In the genomic region with DNA sequence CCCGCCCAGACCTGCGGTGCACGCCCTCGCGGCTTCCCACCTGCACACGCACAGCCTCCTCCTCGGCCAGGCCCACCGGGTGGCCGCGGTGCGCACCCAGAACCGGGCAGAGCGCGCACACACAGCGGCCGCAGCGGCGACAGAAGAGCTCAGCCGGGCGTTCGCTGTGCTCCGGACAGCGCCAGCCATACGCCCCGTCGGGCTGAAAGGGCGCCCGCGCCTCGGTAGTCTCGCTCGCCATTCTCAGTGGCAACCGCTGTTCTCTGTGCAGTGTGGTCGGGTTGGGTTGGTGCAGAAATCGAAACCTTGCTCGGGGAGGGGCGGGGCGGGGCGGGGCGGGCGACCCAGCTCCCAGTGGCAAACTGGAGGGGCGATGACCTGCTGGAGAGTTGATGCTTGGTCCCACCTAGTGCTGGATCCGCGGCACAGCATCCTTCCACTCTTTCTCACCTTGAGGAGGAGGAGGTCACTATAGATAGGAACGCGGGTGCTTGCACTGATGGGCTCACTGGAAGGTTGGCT, we compare ENCODE assay signal across 8 mouse cellular contexts. TPM values are rescaled to one million over a fixed set of nuclear protein-coding genes. Genes with fewer than 3 reads are reported as not detected.
A peak's percentile ranks its signal among the peaks of the same experiment; 100 is the strongest.
DNase-seq lines count a peak whose midpoint lies in the region; ATAC-seq lines count a peak whose summit lies in the region.

A gene (minus strand): TSS at position 302 of the 522 bp plus-strand sequence.

- no peaks in the 10 kb centered on the region for H3K9me3 ChIP-seq in intestine, embryonic 16.5 days (ENCODE audit: control insufficient read depth, low read length)
- H3K9me3 ChIP-seq in lung, embryonic 15.5 days = no peaks in the 10 kb centered on the region

- peak within 1 kb of the TSS; percentile 80 for H3K9ac ChIP-seq in intestine, embryonic 16.5 days (ENCODE audit: low read depth, low read length)
- H3K9ac ChIP-seq in lung, embryonic 15.5 days = peak within 1 kb of the TSS; percentile 39

- H3K4me1 ChIP-seq in intestine, embryonic 16.5 days (ENCODE audit: control insufficient read depth, insufficient read depth, low read length) = 0 out of 2 replicates have a peak, but pooled peaks cover 4% of the 10 kb centered on the region
- peaks cover 20% of the 10 kb centered on the region for H3K4me1 ChIP-seq in lung, embryonic 15.5 days

- peak within 1 kb of the TSS; percentile 70 for H3K4me3 ChIP-seq in intestine, embryonic 16.5 days (ENCODE audit: low read length)
- H3K4me3 ChIP-seq in lung, embryonic 15.5 days = peak within 1 kb of the TSS; percentile 55

- WGBS in intestine, embryonic 16.5 days = under 1% methylated on average over 46 of the region's 46 CpGs
- whole genome bisulfite sequencing in lung, embryonic 15.5 days = under 1% methylated on average over 39 of the region's 46 CpGs

- no peaks in the 10 kb centered on the region for H3K36me3 ChIP-seq in intestine, embryonic 16.5 days (ENCODE audit: control insufficient read depth, insufficient read depth, low read length)
- no peaks in the 10 kb centered on the region for H3K36me3 ChIP-seq in lung, embryonic 15.5 days

- DNase-seq in cerebellum, adult 18-20 months = peak; percentile 24 to 43
- no peak for DNase-seq in cerebellum, adult 9-11 months
- peak; percentile 49 to 58 for DNase-seq in adrenal gland, postnatal 36 days
- peak; percentile 45 for DNase-seq in forelimb bud, embryonic 11.5 days (ENCODE audit: low read depth, low spot score)
- DNase-seq in left cerebral cortex, adult 8-10 months (ENCODE audit: low spot score in 2 of 2) = no peak

- peaks cover 9% of the 10 kb centered on the region; the same call in 1 of the 2 replicates for H3K27me3 ChIP-seq in intestine, embryonic 16.5 days (replicated peaks; ENCODE audit: control insufficient read depth, insufficient read depth, low read length)
- H3K27me3 ChIP-seq in lung, embryonic 15.5 days = peaks cover 60% of the 10 kb centered on the region

- peak within 1 kb of the TSS; percentile 83 for H3K4me2 ChIP-seq in intestine, embryonic 16.5 days (ENCODE audit: low read depth, low read length)
- peak within 1 kb of the TSS; percentile 85 for H3K4me2 ChIP-seq in lung, embryonic 15.5 days

- H3K27ac ChIP-seq in intestine, embryonic 16.5 days (ENCODE audit: low read length) = peak within 1 kb of the TSS; percentile 90
- H3K27ac ChIP-seq in lung, embryonic 15.5 days = no peak within 1 kb of the TSS

- peak; percentile 81 for ATAC-seq in intestine, embryonic 16.5 days
- ATAC-seq in lung, embryonic 15.5 days (ENCODE audit: borderline replicate concordance, extremely low read depth, low FRiP score, low TSS enrichment) = peak; percentile 24; the same call in 1 of the 2 replicates
- ATAC-seq in neutrophil, adult 5-6 weeks (ENCODE audit: extremely low read depth, insufficient number of reproducible peaks, low FRiP score, poor library complexity, severe bottlenecking) = peak; percentile 68

RNA-seq across cellular contexts. Expression of the gene that starts here (rescaled TPM):
- 1 to 10 TPM; 3.6 to 5.2 TPM for total RNA-seq in adrenal gland, postnatal 36 days (2021)
- 14.8 and 15.2 TPM in 2 replicates for polyA plus RNA-seq in intestine, embryonic 16.5 days (2015; fragmentation: Nextera tagmentation; extraction: Ambion mirVana)
- 2.2 and 2.7 TPM in 2 replicates for polyA plus RNA-seq in lung, embryonic 15.5 days (2015; fragmentation: Nextera tagmentation; extraction: Ambion mirVana)
- 64.6 and 79.0 TPM in 2 replicates for total RNA-seq in neutrophil, adult 5-6 weeks (2017)
- 1 to 10 TPM in 3 of 4 experiments, under 1 TPM in 1; 0.91 to 2.4 (median 1.7) TPM for total RNA-seq in left cerebral cortex, adult 8-10 months (2022)

Comparison
In these comparisons a context has a peak if more than half of its experiments do, and no peak if none do; other contexts are left out.
1. RNA of the gene that starts here (total RNA-seq): 64.6 to 79.0 TPM in neutrophil, adult 5-6 weeks; 3.6 to 5.2 TPM in adrenal gland, postnatal 36 days and 0.91 to 2.4 TPM in left cerebral cortex, adult 8-10 months; every median in the first group is over 10 times any median in the second.
2. DNase-seq: peak in cerebellum, adult 18-20 months (2 of 2), adrenal gland, postnatal 36 days (2 of 2) and forelimb bud, embryonic 11.5 days (single experiment); none in cerebellum, adult 9-11 months (single experiment) and left cerebral cortex, adult 8-10 months (0 of 2).
3. ATAC-seq: peak in every context shown above with its lines; median percentile 81 in intestine, embryonic 16.5 days; 68 in neutrophil, adult 5-6 weeks; 24 in lung, embryonic 15.5 days.